Mouse (Mus musculus): ENCODE measurements around the gene Gpr137.

Gene Gpr137

GRCm38 (mm10) chr19:6941372-6942248 is 670 bp downstream of the Gpr137 start, which contains the start of gene Bad:
TSS of gene Bad (plus strand) at chr19:6941861.
- peak; percentile 85 for DNase-seq (ENCODE audit: low spot score)

- DNase-seq (ENCODE audit: low spot score) = no peak
Observed at GRCm38 (mm10) chr19:6940396-6941351, 1.6 kb downstream of the Gpr137 start.

- no peak for DNase-seq (ENCODE audit: low spot score)
Observed at GRCm38 (mm10) chr19:6939106-6940002, 2.9 kb downstream of the Gpr137 start.

- no peak for DNase-seq (ENCODE audit: low spot score)
Observed at GRCm38 (mm10) chr19:6937541-6938465, 4.5 kb downstream of the Gpr137 start.

GRCm38 (mm10) chr19:6936299-6936698 is 6.0 kb downstream of the Gpr137 start:
- DNase-seq (ENCODE audit: low spot score) = no peak

- DNase-seq (ENCODE audit: low spot score) = no peak
Observed at GRCm38 (mm10) chr19:6934195-6934977, 7.9 kb downstream of the Gpr137 start, which contains the start of gene Kcnk4. TSS of gene Kcnk4 (minus strand) at chr19:6934515.

GRCm38 (mm10) chr19:6933436-6934194 is 8.7 kb downstream of the Gpr137 start:
- DNase-seq (ENCODE audit: low spot score) = no peak

GRCm38 (mm10) chr19:6933102-6933435 is 9.2 kb downstream of the Gpr137 start:
- no peak for DNase-seq (ENCODE audit: low spot score)

- no peak for DNase-seq (ENCODE audit: low spot score)
Observed at GRCm38 (mm10) chr19:6932018-6932417, 10.3 kb downstream of the Gpr137 start.

- DNase-seq (ENCODE audit: low spot score) = no peak
Observed at GRCm38 (mm10) chr19:6931002-6931401, 11.3 kb downstream of the Gpr137 start.

- no peak for DNase-seq (ENCODE audit: low spot score)
Observed at GRCm38 (mm10) chr19:6928080-6928479, 14.2 kb downstream of the Gpr137 start.

GRCm38 (mm10) chr19:6926559-6927255 is 15.6 kb downstream of the Gpr137 start:
- DNase-seq (ENCODE audit: low spot score) = no peak

GRCm38 (mm10) chr19:6925611-6926329 is 16.5 kb downstream of the Gpr137 start:
- no peak for DNase-seq (ENCODE audit: low spot score)

- DNase-seq (ENCODE audit: low spot score) = no peak
Observed at GRCm38 (mm10) chr19:6925307-6925573, 17.0 kb downstream of the Gpr137 start, which contains the start of gene Catsperz. TSS of gene Catsperz (minus strand) at chr19:6925380.

GRCm38 (mm10) chr19:6924461-6925306 is 17.6 kb downstream of the Gpr137 start:
- DNase-seq (ENCODE audit: low spot score) = peak; percentile 74

- DNase-seq (ENCODE audit: low spot score) = no peak
Observed at GRCm38 (mm10) chr19:6922901-6923735, 19.2 kb downstream of the Gpr137 start.

Data from left cerebral cortex, adult 11 months (tissue).